Mouse (Mus musculus) G1E (cell line): ENCODE data around the gene Abhd17b. TPM values are rescaled to one million over a fixed set of nuclear protein-coding genes. Genes with fewer than 3 reads are reported as not detected.

Experiments used
- ATAC-seq: 2 replicates; pipeline ENCODE4 v1.8.0; 2016; ENCODE audit warnings: mild to moderate bottlenecking; ENCODE audit not compliant: insufficient number of reproducible peaks, poor library complexity, low FRiP score, severe bottlenecking; ENCODE audit errors: extremely low read depth
- DNase-seq: peaks from one replicate; pipeline ENCODE4 v3.0.0; 2012; ENCODE audit warnings: low spot score
- H3K27me3 ChIP-seq: 2 replicates; pipeline ENCODE4 v1.6.1; 2012; ENCODE audit warnings: mild to moderate bottlenecking, low read length, inconsistent platforms; ENCODE audit not compliant: insufficient read depth
- H3K36me3 ChIP-seq: replicated peaks from 2 replicates; pipeline ENCODE3; 2012; ENCODE audit warnings: mild to moderate bottlenecking, inconsistent platforms
- H3K4me1 ChIP-seq: 2 replicates; pipeline ENCODE4 v1.6.1; 2012; ENCODE audit warnings: low read depth, low read length, inconsistent platforms, mixed read lengths; ENCODE audit not compliant: insufficient read depth
- H3K4me3 ChIP-seq: 2 replicates; pipeline ENCODE4 v1.5.1; 2012; ENCODE audit warnings: low read depth, mild to moderate bottlenecking, inconsistent platforms, low read length, moderate library complexity, mixed read lengths
- H3K9me3 ChIP-seq: replicated peaks from 2 replicates; pipeline ENCODE4 v1.6.1; 2012; ENCODE audit warnings: inconsistent platforms
- CTCF ChIP-seq: IDR thresholded peaks from 2 replicates; pipeline ENCODE4 v1.5.1; 2012; ENCODE audit warnings: low read depth, low read length, inconsistent platforms, mixed read lengths
- GATA1 ChIP-seq: IDR thresholded peaks from 2 replicates; pipeline ENCODE4 v1.6.1; 2012; ENCODE audit warnings: borderline replicate concordance, low read length, inconsistent platforms, mixed read lengths
- GATA2 ChIP-seq: IDR thresholded peaks from 2 replicates; pipeline ENCODE4 v1.6.1; 2012; ENCODE audit warnings: low read depth, low read length, inconsistent platforms, borderline replicate concordance
- POLR2AphosphoS5 ChIP-seq: IDR thresholded peaks from 2 replicates; pipeline ENCODE4 v1.6.1; 2012; ENCODE audit warnings: low read depth, low read length, inconsistent platforms; ENCODE audit not compliant: insufficient replicate concordance
- TAL1 ChIP-seq: conservative IDR thresholded peaks from 2 replicates; pipeline ENCODE4 v1.6.1; 2012; ENCODE audit warnings: low read depth, low read length, inconsistent platforms, mixed read lengths
- polyA plus RNA-seq: library from polyadenylated mRNA; stranded (reverse); fragments of >175 nt; gene quantifications from 2 replicates; pipeline ENCODE4 v1.2.3, GENCODE M21; 2012
- total RNA-seq, 2 experiments: library from RNA; stranded (forward) in 1 of 2; stranded (reverse) in 1 of 2; fragments of 200-1000 nt in 1 of 2; fragments of >200 nt in 1 of 2; fragmentation: Nextera tagmentation in 1 of 2; gene quantifications; 2 replicates each; pipeline ENCODE4 v1.2.3; 2014 to 2017

The Abhd17b gene
- total RNA-seq (2014; fragmentation: Nextera tagmentation) (25.3 and 26.4 TPM in 2 replicates), total RNA-seq (2017) (33.0 and 34.0 TPM in 2 replicates), polyA plus RNA-seq (7.6 and 8.0 TPM in 2 replicates)

DNA sequence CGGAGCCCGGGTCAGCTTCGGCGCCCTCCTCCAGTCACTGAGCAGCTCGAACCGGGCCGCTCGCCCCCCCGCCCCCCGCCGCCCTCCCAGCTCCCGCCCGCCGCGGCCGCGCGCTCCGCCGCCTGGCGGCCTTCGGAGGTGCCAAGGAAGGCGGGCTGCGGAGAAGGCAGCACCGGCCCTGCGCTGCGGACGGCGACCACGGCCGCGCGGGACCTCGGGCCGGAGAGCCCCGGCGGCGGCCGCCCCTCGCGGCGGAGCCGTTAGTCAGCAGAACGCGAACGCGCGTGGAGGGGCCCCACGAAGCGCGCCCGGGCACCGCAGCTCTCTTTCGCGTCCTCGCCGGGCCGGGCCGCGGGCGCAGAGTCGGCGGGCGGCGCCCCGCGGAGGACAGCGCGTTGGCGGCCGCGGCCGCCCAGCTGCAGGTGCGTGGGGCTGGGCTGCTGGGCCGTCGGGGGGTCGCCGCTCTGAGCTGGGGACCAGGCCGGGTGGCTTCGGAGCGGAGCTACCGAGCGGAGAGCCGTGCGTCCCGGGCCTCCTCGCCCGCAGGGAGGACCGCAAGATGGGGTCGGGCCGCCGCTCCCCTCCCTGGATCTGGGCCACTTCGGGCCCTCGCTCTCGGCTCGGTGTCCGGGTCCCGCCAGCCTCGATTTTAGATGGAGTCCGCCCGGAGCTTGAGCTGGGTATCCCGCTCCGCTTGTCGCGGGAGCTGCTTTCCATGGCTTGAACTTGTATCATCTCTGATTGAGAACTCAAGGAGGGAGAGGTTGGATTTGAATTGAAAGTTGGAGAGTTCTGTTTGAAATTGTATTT is at the start of gene Abhd17b:
Gene Abhd17b (plus strand): TSS at position 14 of the 810 bp plus-strand sequence.
- TF ChIP-seq GATA2 (no peak), CTCF (no peak), GATA1 (no peak), TAL1 (no peak), POLR2AphosphoS5 (no peak)
- peak; percentile 34 for DNase-seq
- peaks cover 28% of the 10 kb centered on the region for H3K36me3 ChIP-seq
- H3K4me1 ChIP-seq = peaks cover 31% of the 10 kb centered on the region
- H3K9me3 ChIP-seq = no peaks in the 10 kb centered on the region
- no peak for ATAC-seq
- H3K27me3 ChIP-seq = no peaks in the 10 kb centered on the region
- H3K4me3 ChIP-seq = peak within 1 kb of the TSS; percentile 92

DNA sequence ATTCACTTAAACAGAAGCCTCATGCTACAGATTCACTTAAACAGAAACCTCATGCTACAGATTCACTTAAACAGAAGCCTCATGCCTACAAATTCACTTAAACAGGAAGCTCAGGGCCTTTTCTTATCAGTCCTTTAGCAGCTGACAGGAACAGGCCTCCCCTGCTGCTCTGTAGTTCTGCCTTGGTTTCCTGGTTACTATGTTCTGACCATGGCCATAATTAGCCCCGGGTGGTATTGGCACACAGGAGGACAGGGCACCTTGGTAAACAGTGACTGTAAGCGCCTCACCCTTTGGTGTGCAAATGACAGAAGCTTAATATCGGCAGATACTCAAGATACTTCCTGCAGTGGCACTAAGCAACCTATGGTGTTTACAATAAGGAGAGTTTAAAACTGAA is 49.1 kb upstream of the Abhd17b start:
- H3K36me3 ChIP-seq = peaks cover 6% of the 10 kb centered on the region
- no peak for DNase-seq
- peaks cover 3% of the 10 kb centered on the region for H3K4me1 ChIP-seq
- TF ChIP-seq TAL1 (no peak), CTCF (no peak), GATA2 (no peak), GATA1 (no peak), POLR2AphosphoS5 (no peak)
- H3K9me3 ChIP-seq = no peaks in the 10 kb centered on the region
- H3K27me3 ChIP-seq = no peaks in the 10 kb centered on the region
- ATAC-seq = no peak
- no peak overlapping the region for H3K4me3 ChIP-seq

DNA sequence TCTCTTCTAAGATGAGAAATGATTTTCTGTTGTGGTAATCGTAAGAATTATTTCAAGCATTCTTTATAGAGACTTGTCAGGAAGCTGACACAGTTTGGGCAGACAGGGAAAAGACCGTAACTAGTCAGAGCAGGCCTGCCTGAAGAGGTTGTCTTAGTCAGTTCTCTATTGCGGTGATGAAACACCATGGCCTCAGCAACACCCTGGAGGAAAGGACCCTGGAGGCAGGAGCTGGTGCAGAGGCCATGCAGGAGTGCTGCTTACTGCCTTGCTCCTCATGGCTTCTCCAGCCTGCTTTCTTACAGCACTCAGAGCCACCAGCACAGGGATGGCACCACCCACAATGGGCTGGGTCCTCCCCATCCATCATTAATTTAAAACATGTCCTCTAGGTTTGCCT is 47.7 kb upstream of the Abhd17b start:
- Histone ChIP-seq H3K4me3 (no peak overlapping the region), H3K27me3 (no peaks in the 10 kb centered on the region), H3K4me1 (peaks cover 3% of the 10 kb centered on the region; the same call in 1 of the 2 replicates), H3K9me3 (no peaks in the 10 kb centered on the region), H3K36me3 (peaks cover 8% of the 10 kb centered on the region)
- no peak for ATAC-seq
- no peak for DNase-seq
- TF ChIP-seq POLR2AphosphoS5 = no peak
- no peak for TF ChIP-seq CTCF
- no peak for TF ChIP-seq TAL1
- TF ChIP-seq GATA2 = no peak
- no peak for TF ChIP-seq GATA1

DNA sequence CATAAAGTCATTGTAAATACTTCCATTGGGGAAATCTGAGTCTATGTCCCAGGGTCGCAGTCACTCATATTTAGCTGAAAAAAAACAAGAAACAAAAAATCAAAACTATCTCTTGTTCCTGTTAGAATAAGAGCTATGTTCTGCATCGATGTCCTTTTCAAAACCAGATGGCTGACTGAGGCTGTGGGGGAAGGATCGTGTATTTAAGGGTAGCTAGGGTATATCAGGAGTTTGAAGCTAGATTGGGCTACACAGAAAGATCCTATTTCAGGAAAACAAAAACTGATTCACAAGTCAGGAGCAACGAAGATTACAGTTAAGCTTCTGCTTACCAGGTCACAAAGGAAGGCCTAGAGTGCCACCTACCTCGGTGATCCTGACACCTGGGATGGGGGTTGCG is 42.7 kb upstream of the Abhd17b start:
- Histone ChIP-seq H3K4me1 (no peaks in the 10 kb centered on the region), H3K4me3 (no peak overlapping the region), H3K27me3 (no peaks in the 10 kb centered on the region), H3K36me3 (peaks cover 14% of the 10 kb centered on the region), H3K9me3 (no peaks in the 10 kb centered on the region)
- no peak for DNase-seq
- no peak for TF ChIP-seq GATA1
- no peak for TF ChIP-seq POLR2AphosphoS5
- no peak for TF ChIP-seq GATA2
- TF ChIP-seq CTCF = no peak
- no peak for TF ChIP-seq TAL1
- ATAC-seq = no peak

DNA sequence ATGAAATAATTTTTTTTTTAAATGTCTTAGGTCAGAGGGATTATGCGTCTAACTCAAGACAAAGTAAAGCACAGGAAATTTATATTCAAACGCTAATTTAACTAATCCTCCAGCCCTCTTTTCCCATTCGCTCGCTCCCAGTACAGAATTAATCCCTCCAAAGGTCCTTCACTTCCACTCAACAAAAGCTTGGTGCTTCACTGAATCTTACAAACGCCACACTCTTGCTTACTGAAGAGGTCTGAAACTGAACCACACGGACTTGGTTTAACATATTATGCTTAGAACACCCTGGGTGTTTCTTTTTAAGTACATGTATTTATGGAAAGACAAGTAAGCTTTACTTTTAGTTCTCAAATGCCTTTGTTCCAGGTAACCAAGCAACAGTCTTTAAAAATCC is 41.7 kb upstream of the Abhd17b start:
- TF ChIP-seq GATA2 = no peak
- no peak for TF ChIP-seq GATA1
- no peak for TF ChIP-seq CTCF
- TF ChIP-seq POLR2AphosphoS5 = no peak
- no peak for TF ChIP-seq TAL1

DNA sequence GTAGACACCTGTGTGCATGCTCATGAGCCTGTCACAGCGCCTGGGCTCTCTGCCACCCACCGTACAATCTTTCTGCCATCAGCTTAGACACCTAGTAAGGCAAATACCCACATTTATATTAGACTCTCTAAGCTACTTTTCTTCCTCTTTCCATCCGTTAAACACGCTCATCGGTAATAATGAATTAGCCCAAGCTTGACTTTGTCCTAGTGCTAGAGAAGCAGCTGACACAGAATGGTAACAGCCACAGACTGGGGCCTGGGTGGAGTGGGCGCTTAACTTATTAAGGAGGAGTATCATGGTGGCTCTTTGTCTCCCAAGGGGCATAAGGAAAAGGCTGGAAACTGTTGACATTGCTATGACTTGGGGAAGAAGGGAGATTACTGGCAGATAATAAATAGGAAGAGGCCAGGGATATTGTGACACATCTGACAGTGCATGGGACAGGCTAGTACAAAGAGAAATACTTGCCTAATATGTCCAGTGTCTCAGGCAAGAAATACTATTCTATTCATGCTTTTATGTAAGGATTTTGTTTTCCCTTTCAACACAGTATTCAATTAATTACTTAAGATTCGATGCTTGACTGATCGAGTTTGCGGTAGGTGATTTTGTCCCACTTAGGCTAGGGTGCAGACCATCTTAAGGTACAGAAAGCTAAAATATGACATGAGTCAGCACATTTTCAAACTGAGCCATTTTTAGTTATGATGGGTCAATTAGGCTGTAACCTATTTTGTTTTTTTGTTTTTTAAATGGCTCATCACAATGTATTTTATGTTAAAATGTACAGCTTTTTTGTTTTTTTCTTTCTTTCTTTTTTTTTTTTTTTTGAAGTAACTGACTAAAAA is 41.0 kb upstream of the Abhd17b start:
- no peak for TF ChIP-seq GATA1
- no peak for TF ChIP-seq TAL1
- TF ChIP-seq GATA2 = no peak
- no peak for TF ChIP-seq POLR2AphosphoS5
- no peak for TF ChIP-seq CTCF
- H3K9me3 ChIP-seq = no peaks in the 10 kb centered on the region
- no peaks in the 10 kb centered on the region for H3K27me3 ChIP-seq
- peaks cover 20% of the 10 kb centered on the region for H3K36me3 ChIP-seq
- no peak overlapping the region for H3K4me3 ChIP-seq
- DNase-seq (no peak), ATAC-seq (no peak)
- H3K4me1 ChIP-seq = no peaks in the 10 kb centered on the region

More for the DNA sequence above, 41.7 kb upstream of the Abhd17b start:
- no peak overlapping the region for H3K4me3 ChIP-seq
- peaks cover 17% of the 10 kb centered on the region for H3K36me3 ChIP-seq
- H3K9me3 ChIP-seq = no peaks in the 10 kb centered on the region
- no peak for DNase-seq
- H3K4me1 ChIP-seq = no peaks in the 10 kb centered on the region
- ATAC-seq = no peak
- no peaks in the 10 kb centered on the region for H3K27me3 ChIP-seq
